Mouse (Mus musculus) layer of hippocampus, adult 2 months (tissue): ENCODE measurements around the gene Fam214b. TPM values are rescaled to one million over a fixed set of nuclear protein-coding genes. Genes with fewer than 3 reads are reported as not detected.

Source experiments
- DNase-seq, 2 experiments: peaks; one replicate each; pipeline ENCODE4 v3.0.0; 2022; ENCODE audit warnings: low spot score in 2 of 2
- H3K27ac ChIP-seq: fragments of 200-600 bp; 2 replicates; pipeline ENCODE4 v1.8.1; 2022
- H3K4me3 ChIP-seq: fragments of 200-600 bp; 2 replicates; pipeline ENCODE4 v1.8.1; 2022; ENCODE audit warnings: mild to moderate bottlenecking
- CTCF ChIP-seq: fragments of 200-600 bp; conservative IDR thresholded peaks from 2 replicates; pipeline ENCODE4 v1.8.1; 2022; ENCODE audit warnings: antibody characterized with exemption, mild to moderate bottlenecking, moderate library complexity
- total RNA-seq, 2 experiments: library from RNA; stranded (reverse); gene quantifications; 2 replicates each; pipeline ENCODE4 v1.2.3; 2021

Fam214b gene
- total RNA-seq, 2 experiments from 2014 or later, result 36.1 to 40.3 TPM

DNA sequence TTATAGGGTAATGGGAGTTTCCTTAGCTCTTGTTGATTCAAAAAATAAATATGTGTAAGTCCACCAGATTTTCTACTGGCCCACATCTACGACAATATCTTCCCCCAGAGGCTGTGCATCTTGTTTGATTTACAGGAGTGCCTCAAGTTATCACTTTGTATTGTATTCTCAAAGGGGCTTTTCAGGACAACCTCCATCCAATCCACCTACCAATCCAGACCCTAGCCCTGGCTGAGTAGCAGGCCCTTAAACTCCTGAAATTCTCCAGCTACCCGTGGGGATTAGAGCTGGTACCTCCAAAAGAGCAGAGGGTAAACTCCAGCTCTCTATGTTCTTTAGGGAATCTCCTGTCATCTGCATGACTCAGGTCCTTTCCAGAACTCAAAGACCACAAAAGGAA is 48.0 kb downstream of the Fam214b start:
- no peak for DNase-seq
- TF ChIP-seq CTCF, result no peak
- Histone ChIP-seq H3K4me3 (peak overlapping the region; percentile 67), H3K27ac (no peak overlapping the region; the same call in 1 of the 2 replicates)

DNA sequence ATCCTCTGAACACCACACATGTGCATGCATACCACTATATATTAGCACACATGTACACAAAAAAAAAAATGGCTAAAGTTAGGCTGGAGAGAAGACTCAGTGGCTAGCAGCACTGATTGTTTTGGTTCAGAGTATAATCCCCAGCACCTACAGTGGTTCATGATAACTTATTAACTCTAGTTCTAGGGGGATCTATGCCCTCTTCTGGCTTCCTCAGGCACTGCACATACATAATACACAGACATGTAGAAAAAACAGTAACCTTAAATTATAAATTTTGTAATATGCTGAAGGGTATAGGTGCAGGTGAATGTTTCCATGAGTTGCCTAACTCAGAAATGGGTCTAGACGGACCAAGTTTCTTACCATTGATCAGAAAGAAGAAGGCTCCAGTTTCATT is 57.7 kb downstream of the Fam214b start:
- peak; percentile 62 for TF ChIP-seq CTCF
- Histone ChIP-seq H3K4me3 (no peak overlapping the region), H3K27ac (no peak overlapping the region)
- no peak for DNase-seq

Other genes with a start within 250 kb of the Fam214b start
- gene Fam205a1, start 192.3 kb downstream of the Fam214b start, total RNA-seq, result not detected
- 1 to 10 TPM in 1 of 2 experiments, under 1 TPM in 1; 0.90 to 1.0 TPM for gene Gm12394, start 189.4 kb downstream of the Fam214b start, total RNA-seq
- under 1 TPM; 0.42 to 0.51 TPM for gene Fam205c, start 172.0 kb downstream of the Fam214b start, total RNA-seq
- gene Phf24, start 129.6 kb downstream of the Fam214b start, total RNA-seq, result 100 to 1,000 TPM; 154 to 155 TPM
- gene Dnajb5, start 96.4 kb downstream of the Fam214b start, total RNA-seq, result 100 to 1,000 TPM; 187 to 211 TPM
- not detected for gene 1700022I11Rik, start 76.6 kb downstream of the Fam214b start, total RNA-seq
- gene Vcp, start 45.7 kb downstream of the Fam214b start, total RNA-seq, result 100 to 1,000 TPM; 171 to 184 TPM
- gene Fancg, start 35.7 kb downstream of the Fam214b start, total RNA-seq, result 10 to 100 TPM; 10.4 to 12.9 TPM
- 10 to 100 TPM; 28.0 to 30.0 TPM for gene Pigo, start 20.4 kb downstream of the Fam214b start, total RNA-seq
- 100 to 1,000 TPM in 1 of 2 experiments, 10 to 100 TPM in 1; 97.3 to 108 TPM for gene Stoml2, start 14.5 kb downstream of the Fam214b start, total RNA-seq
- 10 to 100 TPM; 41.7 to 45.7 TPM for gene Unc13b, start 12.7 kb upstream of the Fam214b start, total RNA-seq
- gene Atp8b5, start 220.9 kb upstream of the Fam214b start, total RNA-seq, result under 1 TPM; 0.29 to 0.31 TPM